Mouse (Mus musculus) lung, postnatal 25 days (tissue): Measurements from ENCODE around the gene Zfp865.
"Not testable (repeated sequence)": the region's sequence is repeated elsewhere in the genome, so short reads cannot be mapped to it uniquely, and the experiment has no call there.

ENCODE experiments used
- DNase-seq: peaks from one replicate; pipeline ENCODE4 v3.0.0; 2022; ENCODE audit warnings: low spot score

Zfp865 gene

GRCm38 (mm10) chr7:5015118-5016001, 4.8 kb upstream of the Zfp865 start, which contains the start of gene Gm44973:
Gene Gm44973, plus strand, starts transcription at chr7:5015496.
- peak; percentile 95 for DNase-seq

DNA sequence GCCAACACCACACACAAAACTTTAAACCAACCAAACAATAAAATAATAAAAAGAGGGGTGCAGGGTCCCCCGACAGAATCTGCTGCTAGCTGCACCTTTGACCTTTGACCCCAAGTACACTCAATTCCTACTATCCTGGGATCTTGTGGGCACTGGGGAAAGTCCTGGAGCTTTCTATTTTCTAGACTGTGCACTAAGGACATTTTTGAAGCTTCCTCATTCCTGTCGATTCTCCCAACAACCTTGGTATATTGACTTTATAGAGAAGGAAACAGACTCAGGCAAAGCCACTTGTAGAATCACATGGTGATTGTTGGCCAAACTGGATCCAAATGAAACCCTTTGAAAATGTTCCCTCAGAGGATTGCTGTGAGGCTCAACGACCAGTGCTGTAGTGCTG, 4.1 kb upstream of the Zfp865 start:
- DNase-seq = peak; percentile 18

- DNase-seq = no peak
Observed at GRCm38 (mm10) chr7:5016920-5017319, 3.3 kb upstream of the Zfp865 start.

GRCm38 (mm10) chr7:5017352-5017751, 2.8 kb upstream of the Zfp865 start:
- DNase-seq = no peak

DNA sequence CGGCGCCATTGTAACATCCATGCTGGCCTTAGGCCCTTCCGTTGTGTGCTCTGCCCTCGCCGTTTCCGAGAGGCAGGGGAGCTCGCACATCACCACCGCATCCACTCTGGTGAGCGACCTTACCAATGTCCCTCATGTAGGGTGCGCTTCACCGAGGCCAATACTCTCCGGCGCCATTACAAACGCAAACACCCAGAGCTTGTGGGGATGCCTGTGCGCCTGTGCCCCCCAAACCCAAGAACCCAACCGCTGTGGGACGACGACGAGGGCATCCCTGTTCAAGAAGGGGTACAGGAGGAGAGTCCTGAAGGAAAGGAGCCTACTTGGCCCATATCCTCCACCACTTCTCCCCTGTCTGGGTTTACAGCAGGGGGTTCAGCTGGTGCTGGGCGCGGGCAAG, 2.2 kb upstream of the Zfp865 start:
- DNase-seq = no peak

DNA sequence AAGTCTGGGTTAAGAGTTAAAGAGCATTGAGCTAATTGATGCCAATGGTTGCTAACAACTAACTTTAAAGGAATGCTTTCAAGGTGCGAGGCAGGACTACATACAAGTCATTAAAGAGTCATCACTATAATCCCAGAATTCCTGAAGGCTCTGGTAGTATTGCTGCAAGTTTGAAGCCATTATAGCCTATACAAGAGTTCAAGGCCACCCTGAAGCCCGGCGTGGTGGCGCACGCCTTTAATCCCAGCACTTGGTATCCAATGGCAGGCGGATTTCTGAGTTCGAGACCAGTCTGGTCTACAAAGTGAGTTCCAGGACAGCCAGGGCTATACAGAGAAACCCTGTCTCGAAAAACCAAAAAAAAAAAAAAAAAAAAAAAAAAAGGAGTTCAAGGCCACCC, 600 bp upstream of the Zfp865 start:
- DNase-seq = not testable (repeated sequence)

DNA sequence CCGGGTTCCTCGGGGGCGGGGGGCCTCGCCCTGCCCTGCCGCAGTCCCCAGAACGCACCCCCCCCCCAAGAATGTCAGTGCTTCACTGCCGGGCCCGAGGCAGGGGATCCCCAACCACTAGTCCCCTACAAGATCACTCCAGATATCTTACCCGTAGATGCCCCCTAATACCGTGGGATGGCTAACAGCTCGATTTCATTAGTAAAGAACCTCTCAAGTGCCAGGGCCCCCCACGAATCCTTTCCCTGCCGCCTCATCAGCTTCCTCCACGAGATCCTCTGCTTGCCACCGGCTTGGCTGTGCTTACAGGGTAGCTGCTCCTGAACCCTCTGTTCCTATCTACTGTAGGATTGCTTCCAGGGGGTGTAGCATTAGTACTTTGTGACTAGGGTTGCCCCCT, 509 bp downstream of the Zfp865 start:
- DNase-seq = no peak

GRCm38 (mm10) chr7:5021197-5021596, 1.0 kb downstream of the Zfp865 start:
- DNase-seq = no peak

- no peak for DNase-seq
Observed at GRCm38 (mm10) chr7:5029543-5029942, 9.4 kb downstream of the Zfp865 start.

- DNase-seq = no peak
Observed at GRCm38 (mm10) chr7:5029946-5030345, 9.8 kb downstream of the Zfp865 start.

GRCm38 (mm10) chr7:5030554-5031275, 10.5 kb downstream of the Zfp865 start:
- DNase-seq = no peak

GRCm38 (mm10) chr7:5031496-5031895, 11.3 kb downstream of the Zfp865 start:
- no peak for DNase-seq

- DNase-seq = no peak
Observed at GRCm38 (mm10) chr7:5033818-5034217, 13.6 kb downstream of the Zfp865 start, which contains the start of gene 4632433K11Rik. Gene 4632433K11Rik, plus strand, starts transcription at chr7:5034118.

GRCm38 (mm10) chr7:5035628-5036027, 15.5 kb downstream of the Zfp865 start:
- DNase-seq = no peak

- DNase-seq = no peak
Observed at GRCm38 (mm10) chr7:5036136-5036535, 16.0 kb downstream of the Zfp865 start.

- DNase-seq = no peak
Observed at GRCm38 (mm10) chr7:5037026-5037425, 16.9 kb downstream of the Zfp865 start.

- no peak for DNase-seq
Observed at GRCm38 (mm10) chr7:5037467-5037866, 17.3 kb downstream of the Zfp865 start.

DNA sequence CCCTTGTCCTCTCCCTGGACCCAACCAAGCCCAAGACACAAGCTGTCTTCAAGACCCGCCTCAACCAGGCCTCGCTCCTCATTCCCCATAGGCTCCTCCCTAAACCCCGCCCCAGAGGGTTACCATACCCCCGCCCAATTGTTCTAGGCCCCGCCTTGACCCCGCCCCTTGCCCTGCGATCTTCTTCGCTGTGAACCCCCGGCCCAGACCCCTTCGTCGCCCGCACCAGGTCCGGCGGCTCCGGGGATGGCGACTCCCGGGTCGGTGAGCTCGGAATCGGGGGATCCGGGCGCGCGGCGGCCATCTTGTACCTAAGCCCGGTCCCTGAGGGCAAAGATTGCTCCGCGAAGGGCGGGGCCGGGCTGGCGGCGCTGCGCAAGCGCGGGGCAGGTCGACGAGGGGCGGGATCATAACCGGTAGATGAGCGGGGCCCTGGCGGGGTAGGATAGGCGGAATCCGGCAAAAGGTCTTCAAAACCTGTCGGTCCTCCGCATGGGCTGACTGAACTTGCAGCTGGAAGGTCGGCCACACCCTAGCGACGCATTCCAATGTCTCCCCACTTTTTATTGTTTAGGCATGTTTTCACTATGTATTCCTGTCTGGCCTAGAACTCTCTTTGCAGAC, 18.0 kb downstream of the Zfp865 start, which contains the start of gene Zfp784:
Zfp784 (minus strand) TSS at position 338 of the 624 bp plus-strand sequence.
- peak; percentile 95 for DNase-seq

DNA sequence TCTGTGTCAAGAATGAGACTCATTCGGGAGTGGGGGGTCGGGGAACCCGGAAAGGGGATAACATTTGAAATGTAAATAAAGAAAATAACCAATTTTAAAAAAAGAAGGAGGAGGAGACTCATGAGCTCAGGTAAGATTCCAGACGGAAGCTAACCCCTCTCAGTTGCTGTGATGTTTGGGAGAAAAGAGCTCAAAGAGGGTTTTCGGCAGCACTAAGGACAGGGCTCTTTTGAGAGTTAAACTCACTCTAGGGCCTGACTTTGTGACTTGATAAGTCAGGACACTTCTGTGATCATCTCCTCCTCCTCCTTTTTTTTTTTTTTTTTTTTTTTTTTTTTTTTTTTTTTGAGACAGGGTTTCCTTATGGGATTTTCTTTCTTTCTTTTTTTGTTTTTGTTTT, 18.8 kb downstream of the Zfp865 start:
- DNase-seq = no peak

DNA sequence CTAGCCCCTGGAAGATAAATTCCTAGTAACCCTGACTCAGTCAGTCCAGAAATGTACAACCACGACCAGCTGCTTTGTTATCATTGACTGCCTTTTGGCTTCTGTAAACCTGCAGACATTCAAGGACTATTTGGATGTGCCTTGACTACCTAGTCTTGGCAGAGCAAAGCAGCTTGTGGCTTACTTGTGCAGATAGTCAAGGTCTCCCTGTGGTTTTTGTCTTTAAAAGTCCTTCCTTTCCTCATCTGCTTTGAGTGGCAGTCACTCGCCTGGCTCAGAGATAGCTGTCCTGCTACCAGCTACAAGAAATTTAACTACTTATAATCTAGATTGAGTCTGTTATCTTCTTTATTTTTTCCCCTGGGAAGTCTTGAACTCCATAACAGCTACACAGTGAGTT, 24.8 kb downstream of the Zfp865 start:
- no peak for DNase-seq

- DNase-seq = no peak
Observed at GRCm38 (mm10) chr7:5046112-5046511, 25.9 kb downstream of the Zfp865 start.

GRCm38 (mm10) chr7:5047313-5047712, 27.1 kb downstream of the Zfp865 start:
- DNase-seq = peak; percentile 70
